In genomic region chr3:55542310-55542709, GRCm38 (mm10) we compare ENCODE assay signal across 9 mouse cellular contexts.
DNase-seq lines count a peak whose midpoint lies in the region; ATAC-seq and TF ChIP-seq lines count a peak whose summit lies in the region.
"Had no signal": no experiment of that assay in that cellular context is flagged by ENCODE, and none has a peak within 500 bp of the region (broad histone marks: within the 10 kb centered on the region; RNA-seq: fewer than 3 reads in every experiment).

No protein-coding gene starts in this region.

- ATAC-seq in forebrain, embryonic 13.5 days = peak; percentile 69
- peak; percentile 60; the same call in 1 of the 2 replicates for ATAC-seq in hindbrain, embryonic 12.5 days (ENCODE audit: low FRiP score)
- ATAC-seq in limb, embryonic 14.5 days (ENCODE audit: low FRiP score, low read depth) = peak; percentile 66
- ATAC-seq in megakaryocyte-erythroid progenitor cell, adult 5-6 weeks (replicated peaks; ENCODE audit: low FRiP score, low TSS enrichment, poor library complexity, severe bottlenecking) = no peak

- peak overlapping the region; percentile 33 for H3K4me2 ChIP-seq in forebrain, embryonic 13.5 days
- peak overlapping the region; percentile 26 for H3K4me2 ChIP-seq in hindbrain, embryonic 12.5 days (replicated peaks)
- H3K4me2 ChIP-seq in limb, embryonic 14.5 days (replicated peaks; ENCODE audit: low read depth, low read length, severe bottlenecking) = peak overlapping the region; percentile 22

- 1% methylated on average over 8 of the region's 8 CpGs for WGBS in forebrain, embryonic 13.5 days
- 4% methylated on average over 8 of the region's 8 CpGs for WGBS in hindbrain, embryonic 12.5 days
- WGBS in limb, embryonic 14.5 days = 5% methylated on average over 8 of the region's 8 CpGs

- H3K9me3 ChIP-seq in forebrain, embryonic 13.5 days (replicated peaks) = no peaks in the 10 kb centered on the region
- H3K9me3 ChIP-seq in hindbrain, embryonic 12.5 days (replicated peaks) = no peaks in the 10 kb centered on the region
- H3K9me3 ChIP-seq in limb, embryonic 14.5 days (ENCODE audit: control insufficient read depth, low read length) = no peaks in the 10 kb centered on the region

- H3K4me1 ChIP-seq in brown adipose tissue, adult 24 weeks (ENCODE audit: control insufficient read depth, insufficient read depth, insufficient read length, low read length) = no peaks in the 10 kb centered on the region
- peaks cover 33% of the 10 kb centered on the region for H3K4me1 ChIP-seq in forebrain, embryonic 13.5 days
- H3K4me1 ChIP-seq in hindbrain, embryonic 12.5 days = peaks cover 39% of the 10 kb centered on the region
- peaks cover 46% of the 10 kb centered on the region for H3K4me1 ChIP-seq in limb, embryonic 14.5 days (ENCODE audit: control insufficient read depth, insufficient read depth, low read length)

- no peak overlapping the region for H3K27ac ChIP-seq in brown adipose tissue, adult 24 weeks (replicated peaks; ENCODE audit: low read depth, low read length)
- H3K27ac ChIP-seq in forebrain, embryonic 13.5 days = peak overlapping the region; percentile 51
- peak overlapping the region; percentile 75 for H3K27ac ChIP-seq in hindbrain, embryonic 12.5 days
- H3K27ac ChIP-seq in limb, embryonic 14.5 days (replicated peaks; ENCODE audit: low read depth, low read length) = no peak overlapping the region; the same call in 1 of the 2 replicates
- H3K27ac ChIP-seq: macrophage had no signal

- TF ChIP-seq POLR2A in limb, embryonic 14.5 days (IDR thresholded peaks at IDR 0.05; ENCODE audit: borderline replicate concordance, extremely low read depth, insufficient read depth, insufficient read length) = no peak

- no peaks in the 10 kb centered on the region for H3K27me3 ChIP-seq in forebrain, embryonic 13.5 days
- H3K27me3 ChIP-seq in hindbrain, embryonic 12.5 days = no peaks in the 10 kb centered on the region
- no peaks in the 10 kb centered on the region for H3K27me3 ChIP-seq in limb, embryonic 14.5 days (ENCODE audit: control insufficient read depth, insufficient read depth, low read length)

- peak; percentile 17 to 63 for DNase-seq in adrenal gland, adult (ENCODE audit: inconsistent age in 2 of 2, low spot score in 1 of 2)
- DNase-seq in adrenal gland, adult 18-20 months (ENCODE audit: low spot score in 2 of 2) = no peak
- DNase-seq in limb, embryonic 14.5 days (ENCODE audit: low spot score) = peak; percentile 74
- peak; percentile 72 for DNase-seq in retina, postnatal 1 day

- H3K4me3 ChIP-seq in brown adipose tissue, adult 24 weeks (ENCODE audit: insufficient read depth, low read depth, low read length) = peak overlapping the region; percentile 16; the same call in 1 of the 2 replicates
- no peak overlapping the region for H3K4me3 ChIP-seq in forebrain, embryonic 13.5 days
- H3K4me3 ChIP-seq in hindbrain, embryonic 12.5 days = no peak overlapping the region
- H3K4me3 ChIP-seq in limb, embryonic 14.5 days (replicated peaks; ENCODE audit: low read length) = peak overlapping the region; percentile 1; the same call in 1 of the 2 replicates

- H3K36me3 ChIP-seq in forebrain, embryonic 13.5 days (ENCODE audit: poor library complexity, severe bottlenecking) = no peaks in the 10 kb centered on the region
- no peaks in the 10 kb centered on the region for H3K36me3 ChIP-seq in hindbrain, embryonic 12.5 days
- H3K36me3 ChIP-seq in limb, embryonic 14.5 days (ENCODE audit: control insufficient read depth, insufficient read depth, low read length) = no peaks in the 10 kb centered on the region

- peak overlapping the region; percentile 18; the same call in 1 of the 2 replicates for H3K9ac ChIP-seq in forebrain, embryonic 13.5 days
- H3K9ac ChIP-seq in hindbrain, embryonic 12.5 days = no peak overlapping the region
- H3K9ac ChIP-seq in limb, embryonic 14.5 days (ENCODE audit: low read depth, low read length, severe bottlenecking) = no peak overlapping the region

Comparison
In these comparisons a context has a peak if more than half of its experiments do, and no peak if none do; other contexts are left out.
1. DNase-seq: peak in adrenal gland, adult (2 of 2), limb, embryonic 14.5 days (single experiment) and retina, postnatal 1 day (single experiment); none in adrenal gland, adult 18-20 months (0 of 2).
2. H3K27ac ChIP-seq: peak in forebrain, embryonic 13.5 days (single experiment) and hindbrain, embryonic 12.5 days (single experiment); none in brown adipose tissue, adult 24 weeks (single experiment) and limb, embryonic 14.5 days (single experiment).
3. H3K4me3 ChIP-seq: peak in brown adipose tissue, adult 24 weeks (single experiment) and limb, embryonic 14.5 days (single experiment); none in forebrain, embryonic 13.5 days (single experiment) and hindbrain, embryonic 12.5 days (single experiment).
4. Peak in every context shown above with its lines, with median percentiles within 50 percentile points of each other: H3K4me2 ChIP-seq.